Mouse (Mus musculus): ENCODE results near the gene Duoxa1.
A peak's percentile ranks its signal among the peaks of the same experiment; 100 is the strongest.

DNA sequence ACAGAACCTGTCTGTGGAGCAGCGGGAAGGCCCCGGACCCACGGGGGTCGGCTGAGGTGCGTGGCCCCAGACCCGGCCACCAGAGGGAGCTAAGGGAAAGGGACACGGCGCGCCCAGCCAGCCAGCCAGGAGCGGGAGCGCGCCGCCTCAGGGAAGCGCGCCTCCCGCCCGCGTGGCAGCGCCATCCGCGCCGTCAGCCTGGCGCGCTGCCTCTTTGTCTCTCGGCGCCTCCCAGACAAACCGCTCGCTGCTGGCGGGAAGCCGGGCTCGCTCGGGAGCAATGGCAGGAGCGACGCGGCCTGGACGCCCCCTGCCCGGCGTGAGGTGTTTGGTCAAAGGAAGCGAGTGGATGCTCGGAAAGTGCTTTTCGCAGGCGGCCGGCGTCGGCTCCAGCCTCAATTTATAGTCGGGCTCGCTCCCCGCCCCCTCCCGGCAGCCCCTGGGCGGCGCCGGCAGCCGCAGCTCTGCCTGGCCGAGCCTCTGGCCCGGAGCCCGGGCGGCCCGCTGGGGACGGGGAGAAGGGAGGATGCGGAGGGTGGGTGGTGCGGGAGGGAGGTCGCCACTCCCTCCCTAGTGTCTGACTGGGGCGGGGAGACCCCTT lies 35.1 kb upstream of the Duoxa1 start:
- TF ChIP-seq CTCF (IDR thresholded peaks at IDR 0.05; ENCODE audit: low read depth, low read length) (peak; percentile 59), POLR2A (IDR thresholded peaks at IDR 0.05; ENCODE audit: insufficient read depth, low read length) (no peak)
